Mouse (Mus musculus) embryonic facial prominence, embryonic 10.5 days (tissue): ENCODE data around the gene Gm1979. TPM values are rescaled to one million over a fixed set of nuclear protein-coding genes. Genes with fewer than 3 reads are reported as not detected.
A peak's percentile ranks its signal among the peaks of the same experiment; 100 is the strongest.
"Not testable (repeated sequence)": the region's sequence is repeated elsewhere in the genome, so short reads cannot be mapped to it uniquely, and the experiment has no call there.

ENCODE experiments used
- DNase-seq: peaks from one replicate; pipeline ENCODE4 v3.0.0-alpha.2; 2017; ENCODE audit warnings: low spot score
- H3K27ac ChIP-seq: fragments of 300-500 bp; sonication (generic); replicated peaks from 2 replicates; pipeline ENCODE4 v1.5.1; 2016; ENCODE audit warnings: mild to moderate bottlenecking
- H3K27me3 ChIP-seq: fragments of 300-500 bp; sonication (generic); replicated peaks from 2 replicates; pipeline ENCODE4 v1.6.1; 2016; ENCODE audit warnings: low read depth, mild to moderate bottlenecking; ENCODE audit not compliant: poor library complexity, severe bottlenecking
- H3K36me3 ChIP-seq: fragments of 300-500 bp; sonication (generic); replicated peaks from 2 replicates; pipeline ENCODE4 v1.6.1; 2016; ENCODE audit warnings: mild to moderate bottlenecking, moderate library complexity
- H3K4me1 ChIP-seq: fragments of 300-500 bp; sonication (generic); 2 replicates; pipeline ENCODE4 v1.6.1; 2016
- H3K4me3 ChIP-seq: fragments of 300-500 bp; sonication (generic); 2 replicates; pipeline ENCODE4 v1.5.1; 2016; ENCODE audit warnings: mild to moderate bottlenecking, moderate library complexity
- H3K9me3 ChIP-seq: fragments of 300-500 bp; sonication (generic); 2 replicates; pipeline ENCODE4 v1.6.1; 2016; ENCODE audit warnings: mild to moderate bottlenecking
- WGBS: fragments of 180-500 bp; shearing (Covaris S2); methylation state at CpG from one replicate; pipeline ENCODE4 v1.1.7; 2016; 5-methylcytosine and 5-hydroxymethylcytosine counted together
- polyA plus RNA-seq: library from polyadenylated mRNA; unstranded; fragments of >200 nt; fragmentation: Nextera tagmentation; extraction: Ambion mirVana; gene quantifications from 2 replicates; pipeline ENCODE4 v1.2.1, GENCODE M21; 2016

The Gm1979 gene
- polyA plus RNA-seq, result 0.09 TPM in 1 of 2 replicates, not detected in the other

DNA sequence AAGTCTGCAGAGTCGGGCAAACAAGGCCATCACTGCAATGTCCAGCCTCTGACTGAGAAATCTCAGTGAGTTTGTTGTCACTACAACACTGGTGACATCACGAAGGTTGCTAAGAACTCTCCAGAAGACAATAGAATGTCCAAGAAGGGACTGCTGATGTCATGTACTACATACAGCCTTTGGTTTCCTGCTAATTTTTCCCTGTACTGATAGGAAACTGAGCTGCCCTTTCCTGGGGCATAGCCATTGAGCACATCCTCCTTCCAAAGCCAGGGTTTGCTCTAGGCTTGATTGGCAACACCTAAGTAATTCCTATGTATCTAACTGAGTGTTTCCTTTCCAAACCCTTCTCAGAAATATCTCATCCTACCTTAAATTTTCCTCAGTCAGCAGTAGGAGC, at the start of gene Gm1979:
TSS of gene Gm1979 (minus strand) at position 101 of the 400 bp plus-strand sequence.
- not testable (repeated sequence) for H3K27ac ChIP-seq, H3K4me1 ChIP-seq, H3K4me3 ChIP-seq, H3K36me3 ChIP-seq, H3K9me3 ChIP-seq, DNase-seq
- WGBS, result 95% methylated on average over 1 of the region's 2 CpGs
- H3K27me3 ChIP-seq, result peaks cover 16% of the 10 kb centered on the region

DNA sequence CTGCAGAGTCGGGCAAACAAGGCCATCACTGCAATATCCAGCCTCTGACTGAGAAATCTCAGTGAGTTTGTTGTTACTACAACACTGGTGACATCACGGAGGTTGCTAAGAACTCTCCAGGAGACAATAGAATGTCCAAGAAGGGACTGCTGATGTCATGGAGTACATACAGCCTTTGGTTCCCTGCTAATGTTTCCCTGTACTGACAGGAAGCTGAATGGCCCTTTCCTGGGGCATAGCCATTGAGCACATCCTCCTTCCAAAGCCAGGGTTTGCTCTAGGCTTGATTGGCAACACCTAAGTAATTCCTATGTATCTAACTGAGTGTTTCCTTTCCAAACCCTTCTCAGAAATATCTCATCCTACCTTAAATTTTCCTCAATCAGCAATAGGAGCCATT, 34.9 kb upstream of the Gm1979 start, which contains the start of gene Speer4a:
TSS of gene Speer4a (minus strand) at position 101 of the 400 bp plus-strand sequence.
- H3K9me3 ChIP-seq, H3K4me3 ChIP-seq, H3K27me3 ChIP-seq, H3K4me1 ChIP-seq, DNase-seq, H3K36me3 ChIP-seq, H3K27ac ChIP-seq: not testable (repeated sequence)
- 84% methylated on average over 2 of the region's 2 CpGs for WGBS

DNA sequence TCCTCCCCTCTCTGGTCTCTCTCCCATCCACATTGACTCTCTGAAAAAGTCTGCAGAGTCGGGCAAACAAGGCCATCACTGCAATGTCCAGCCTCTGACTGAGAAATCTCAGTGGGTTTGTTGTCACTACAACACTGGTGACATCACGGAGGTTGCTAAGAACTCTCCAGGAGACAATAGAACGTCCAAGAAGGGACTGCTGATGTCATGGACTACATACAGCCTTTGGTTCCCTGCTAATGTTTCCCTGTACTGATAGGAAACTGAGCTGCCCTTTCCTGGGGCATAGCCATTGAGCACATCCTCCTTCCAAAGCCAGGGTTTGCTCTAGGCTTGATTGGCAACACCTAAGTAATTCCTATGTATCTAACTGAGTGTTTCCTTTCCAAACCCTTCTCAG, 18.2 kb upstream of the Gm1979 start, which contains the start of gene Gm5862:
TSS of gene Gm5862 (minus strand) at position 101 of the 400 bp plus-strand sequence.
- H3K4me3 ChIP-seq, H3K4me1 ChIP-seq, H3K27ac ChIP-seq, H3K9me3 ChIP-seq, H3K36me3 ChIP-seq, DNase-seq, H3K27me3 ChIP-seq: not testable (repeated sequence)
- WGBS, result no CpG with 5 or more reads among the region's 3 CpGs

DNA sequence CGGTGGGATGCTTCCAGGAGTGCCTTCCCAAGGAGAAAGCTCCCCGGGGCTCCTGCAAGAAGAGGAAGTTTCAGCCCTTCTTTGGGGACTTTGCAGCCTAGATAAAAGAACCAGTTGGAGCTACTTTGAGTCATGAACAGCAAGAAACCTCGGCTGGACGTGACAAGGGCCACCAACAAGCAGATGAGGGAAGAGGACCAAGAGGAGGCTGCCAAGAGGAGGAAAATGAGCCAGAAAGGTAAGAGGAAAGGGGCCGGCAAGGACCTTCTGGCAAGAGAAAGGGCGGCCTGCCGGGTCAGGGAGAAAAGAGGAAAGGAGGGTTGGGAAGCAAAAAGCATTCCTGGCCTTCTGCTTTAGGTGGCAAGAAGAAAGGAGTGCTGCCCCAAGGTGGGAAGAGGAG, 3.1 kb upstream of the Gm1979 start:
- DNase-seq, result not testable (repeated sequence)

DNA sequence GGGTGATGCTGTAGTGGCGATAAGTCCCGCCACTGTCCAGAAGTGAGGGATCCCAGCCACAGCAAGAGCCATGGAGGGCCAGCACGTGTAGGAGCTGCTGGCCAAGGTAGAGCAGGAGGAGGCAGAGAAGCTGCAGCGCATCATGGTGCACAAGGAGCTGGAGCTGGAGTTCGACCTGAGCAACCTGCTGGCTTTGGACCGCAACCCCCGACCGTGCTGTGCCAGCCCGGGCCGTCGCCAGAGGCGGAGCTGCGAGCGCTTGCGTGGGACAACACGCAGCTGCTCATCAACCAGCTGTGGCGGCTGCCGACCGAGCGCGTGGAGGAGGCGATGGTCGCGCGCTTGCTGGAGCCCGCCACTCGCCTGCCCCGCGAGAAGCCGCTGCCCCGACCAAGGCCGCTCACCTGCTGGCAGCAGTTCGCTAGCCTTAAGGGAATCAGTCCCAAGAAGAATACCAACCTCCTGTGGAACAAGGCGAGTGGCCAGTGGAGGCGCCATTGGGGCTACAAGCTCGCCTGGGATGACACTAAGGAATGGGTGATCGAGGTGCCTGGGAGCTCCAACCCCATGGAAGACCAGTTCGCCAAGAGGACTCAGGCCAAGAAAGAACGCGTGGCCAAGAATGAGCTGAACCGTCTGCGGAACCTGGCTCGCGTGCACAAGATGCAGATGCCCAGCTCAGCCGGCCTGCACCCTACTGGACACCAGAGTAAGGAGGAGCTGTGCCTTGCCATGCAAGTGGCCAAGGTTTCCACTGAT, 2.5 kb upstream of the Gm1979 start:
- Histone ChIP-seq H3K27me3 (peaks cover 16% of the 10 kb centered on the region), H3K4me3 (peak overlapping the region; percentile 47)
- H3K4me1 ChIP-seq, H3K27ac ChIP-seq, H3K9me3 ChIP-seq, H3K36me3 ChIP-seq: not testable (repeated sequence)
- DNase-seq, result peak; percentile 64
- 17% methylated on average over 45 of the region's 45 CpGs for WGBS

More for the DNA sequence above, 3.1 kb upstream of the Gm1979 start:
- peaks cover 16% of the 10 kb centered on the region for H3K27me3 ChIP-seq
- not testable (repeated sequence) for H3K4me3 ChIP-seq, H3K27ac ChIP-seq, H3K36me3 ChIP-seq, H3K9me3 ChIP-seq, H3K4me1 ChIP-seq
- WGBS, result 72% methylated on average over 7 of the region's 7 CpGs

DNA sequence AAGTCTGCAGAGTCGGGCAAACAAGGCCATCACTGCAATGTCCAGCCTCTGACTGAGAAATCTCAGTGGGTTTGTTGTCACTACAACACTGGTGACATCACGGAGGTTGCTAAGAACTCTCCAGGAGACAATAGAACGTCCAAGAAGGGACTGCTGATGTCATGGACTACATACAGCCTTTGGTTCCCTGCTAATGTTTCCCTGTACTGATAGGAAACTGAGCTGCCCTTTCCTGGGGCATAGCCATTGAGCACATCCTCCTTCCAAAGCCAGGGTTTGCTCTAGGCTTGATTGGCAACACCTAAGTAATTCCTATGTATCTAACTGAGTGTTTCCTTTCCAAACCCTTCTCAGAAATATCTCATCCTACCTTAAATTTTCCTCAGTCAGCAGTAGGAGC, 16.0 kb downstream of the Gm1979 start, which contains the start of gene Gm21698:
TSS of gene Gm21698 (minus strand) at position 101 of the 400 bp plus-strand sequence.
- not testable (repeated sequence) for H3K4me1 ChIP-seq, H3K36me3 ChIP-seq, H3K27ac ChIP-seq, H3K9me3 ChIP-seq, H3K27me3 ChIP-seq, H3K4me3 ChIP-seq, DNase-seq
- WGBS, result no CpG with 5 or more reads among the region's 3 CpGs

GRCm38 (mm10) chr5:25972563-25972962, 32.0 kb downstream of the Gm1979 start, which contains the start of gene Gm21680:
Gene Gm21680, minus strand, starts transcription at chr5:25972663.
- WGBS, result no CpG with 5 or more reads among the region's 2 CpGs
- not testable (repeated sequence) for DNase-seq, H3K4me3 ChIP-seq, H3K4me1 ChIP-seq, H3K27me3 ChIP-seq, H3K27ac ChIP-seq, H3K36me3 ChIP-seq, H3K9me3 ChIP-seq

GRCm38 (mm10) chr5:25957050-25957449, 47.5 kb downstream of the Gm1979 start:
- not testable (repeated sequence) for H3K27ac ChIP-seq, H3K36me3 ChIP-seq, H3K9me3 ChIP-seq, H3K4me1 ChIP-seq, DNase-seq
- WGBS, result 58% methylated on average over 17 of the region's 17 CpGs
- Histone ChIP-seq H3K27me3 (peaks cover 13% of the 10 kb centered on the region), H3K4me3 (peak overlapping the region; percentile 40; the same call in 1 of the 2 replicates)

GRCm38 (mm10) chr5:25956611-25957010, 48.0 kb downstream of the Gm1979 start:
- not testable (repeated sequence) for H3K27ac ChIP-seq, H3K36me3 ChIP-seq, H3K4me1 ChIP-seq, H3K9me3 ChIP-seq
- H3K27me3 ChIP-seq, result peaks cover 13% of the 10 kb centered on the region
- peak; percentile 33 for DNase-seq
- H3K4me3 ChIP-seq, result peak overlapping the region; percentile 40
- WGBS, result 28% methylated on average over 32 of the region's 32 CpGs

- not testable (repeated sequence) for H3K36me3 ChIP-seq, H3K27ac ChIP-seq, H3K4me3 ChIP-seq, DNase-seq, H3K9me3 ChIP-seq, H3K4me1 ChIP-seq
- WGBS, result 82% methylated on average over 2 of the region's 2 CpGs
- peaks cover 13% of the 10 kb centered on the region for H3K27me3 ChIP-seq
Observed at GRCm38 (mm10) chr5:25954317-25954716, 50.3 kb downstream of the Gm1979 start, which contains the start of gene Gm21671. Gene Gm21671, minus strand, starts transcription at chr5:25954417.

Other genes starting within 250 kb of the Gm1979 start
- gene Actr3b, start 244.8 kb downstream of the Gm1979 start, polyA plus RNA-seq, result 5.8 and 7.2 TPM in 2 replicates
- not detected in 2 replicates for gene Gm21663, start 62.4 kb downstream of the Gm1979 start, polyA plus RNA-seq
- gene Gm21671, start 50.4 kb downstream of the Gm1979 start, polyA plus RNA-seq, result not detected in 2 replicates
- 0.09 and 0.13 TPM in 2 replicates for gene Gm21680, start 32.1 kb downstream of the Gm1979 start, polyA plus RNA-seq
- gene Gm21698, start 16.1 kb downstream of the Gm1979 start, polyA plus RNA-seq, result 0.09 and 0.12 TPM in 2 replicates
- gene Gm5862, start 18.1 kb upstream of the Gm1979 start, polyA plus RNA-seq, result 0.09 TPM in 1 of 2 replicates, not detected in the other
- gene Speer4a, start 34.8 kb upstream of the Gm1979 start, polyA plus RNA-seq, result 0.11 and 0.19 TPM in 2 replicates
- not detected in 2 replicates for gene Gm7347, start 53.8 kb upstream of the Gm1979 start, polyA plus RNA-seq
- not detected in 2 replicates for gene Gm10471, start 84.5 kb upstream of the Gm1979 start, polyA plus RNA-seq
- gene 5031410I06Rik, start 100.6 kb upstream of the Gm1979 start, polyA plus RNA-seq, result 0.09 and 0.16 TPM in 2 replicates
- 0.06 TPM in 1 of 2 replicates, not detected in the other for gene Gm10220, start 116.6 kb upstream of the Gm1979 start, polyA plus RNA-seq